In genomic region chr16:70881098-70881850, GRCm38 (mm10) we compare ENCODE assay signal across 16 mouse cellular contexts.
DNase-seq lines count a peak whose midpoint lies in the region; ATAC-seq lines count a peak whose summit lies in the region.
"Had no signal": no experiment of that assay in that cellular context is flagged by ENCODE, and none has a peak within 500 bp of the region (broad histone marks: within the 10 kb centered on the region; RNA-seq: fewer than 3 reads in every experiment).

No protein-coding gene starts in this region.

- 0 out of 2 replicates have a peak overlapping the region, but pooled peaks have one; percentile 4 for H3K4me3 ChIP-seq in midbrain, embryonic 13.5 days (replicated peaks)
- H3K4me3 ChIP-seq: embryonic facial prominence, embryonic 12.5 days; intestine, embryonic 15.5 days; myocyte had no signal

- H3K9me3 ChIP-seq in midbrain, embryonic 13.5 days, result no peaks in the 10 kb centered on the region
- H3K9me3 ChIP-seq: embryonic facial prominence, embryonic 12.5 days; intestine, embryonic 15.5 days had no signal

- 55% methylated on average over 14 of the region's 14 CpGs for WGBS in midbrain, embryonic 13.5 days

- no peaks in the 10 kb centered on the region for H3K27me3 ChIP-seq in midbrain, embryonic 13.5 days
- H3K27me3 ChIP-seq: embryonic facial prominence, embryonic 12.5 days; intestine, embryonic 15.5 days had no signal

- peak; percentile 28 to 37 for DNase-seq in frontal cortex, postnatal 36 days (ENCODE audit: low spot score in 2 of 2)
- no peak for DNase-seq in frontal cortex, postnatal 25 days (ENCODE audit: low spot score in 2 of 2)
- DNase-seq in right cerebral cortex, adult 18-20 months, result peak; percentile 11
- no peak for DNase-seq in right cerebral cortex, postnatal 36 days (ENCODE audit: low spot score in 2 of 2)
- no peak for DNase-seq in lung, postnatal 4 days
- DNase-seq in adrenal gland, adult (ENCODE audit: inconsistent age in 2 of 2, low spot score in 1 of 2), result no peak
- DNase-seq: cerebellum, adult 11-12 months; lung, adult 18-20 months; thymus, postnatal 36 days had no signal

- H3K9ac ChIP-seq in midbrain, embryonic 13.5 days (replicated peaks), result no peak overlapping the region; the same call in 1 of the 2 replicates
- H3K9ac ChIP-seq: embryonic facial prominence, embryonic 12.5 days; intestine, embryonic 15.5 days had no signal

- peak; percentile 88 for ATAC-seq in midbrain, embryonic 13.5 days
- ATAC-seq in megakaryocyte, adult 5-6 weeks (ENCODE audit: poor library complexity, severe bottlenecking), result no peak
- ATAC-seq: intestine, embryonic 15.5 days had no signal

- H3K4me1 ChIP-seq in midbrain, embryonic 13.5 days (replicated peaks), result peaks cover 11% of the 10 kb centered on the region
- H3K4me1 ChIP-seq: embryonic facial prominence, embryonic 12.5 days; intestine, embryonic 15.5 days had no signal

- H3K36me3 ChIP-seq in midbrain, embryonic 13.5 days, result no peaks in the 10 kb centered on the region
- H3K36me3 ChIP-seq: embryonic facial prominence, embryonic 12.5 days; G1E; intestine, embryonic 15.5 days had no signal

- peak overlapping the region; percentile 71 for H3K27ac ChIP-seq in midbrain, embryonic 13.5 days
- H3K27ac ChIP-seq: embryonic facial prominence, embryonic 12.5 days; intestine, embryonic 15.5 days had no signal

- H3K4me2 ChIP-seq in midbrain, embryonic 13.5 days (replicated peaks), result peak overlapping the region; percentile 27
- H3K4me2 ChIP-seq: embryonic facial prominence, embryonic 12.5 days; heart, embryonic 11.5 days; intestine, embryonic 15.5 days had no signal

Comparison
In these comparisons a context has a peak if more than half of its experiments do, and no peak if none do; other contexts are left out.
1. DNase-seq: peak in frontal cortex, postnatal 36 days (2 of 2) and right cerebral cortex, adult 18-20 months (single experiment); none in frontal cortex, postnatal 25 days (0 of 2), right cerebral cortex, postnatal 36 days (0 of 2), lung, postnatal 4 days (0 of 2) and adrenal gland, adult (0 of 2).